In the genomic region with DNA sequence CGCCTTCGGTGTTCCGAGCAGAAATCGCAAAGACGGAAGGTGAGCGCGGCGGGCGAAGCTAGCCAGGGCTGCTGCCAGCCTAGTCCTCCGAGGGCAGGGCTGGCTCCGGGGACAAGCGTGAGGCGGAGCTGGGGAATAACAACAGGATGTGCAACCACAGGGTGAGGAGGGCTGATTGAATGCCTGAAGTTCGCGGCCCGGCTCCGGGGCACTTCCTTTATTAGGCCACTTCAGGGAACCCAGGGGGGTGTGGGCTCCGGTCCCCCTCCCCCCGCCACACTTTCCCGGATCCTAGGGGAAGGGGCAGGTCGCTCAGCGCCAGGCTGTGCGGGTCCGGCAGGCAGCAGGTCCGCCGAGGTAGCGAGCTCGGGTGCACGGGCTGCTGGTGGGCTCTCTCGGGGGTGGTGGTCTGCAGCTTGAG, we compare ENCODE assay signal across 8 mouse cellular contexts. TPM values are rescaled to one million over a fixed set of nuclear protein-coding genes. Genes with fewer than 3 reads are reported as not detected.
DNase-seq lines count a peak whose midpoint lies in the region; ATAC-seq and TF ChIP-seq lines count a peak whose summit lies in the region.

No protein-coding gene starts in this region.

- no peak for TF ChIP-seq POLR2A in cerebellum, adult 2 months (IDR thresholded peaks at IDR 0.05; ENCODE audit: borderline replicate concordance, insufficient read depth, low read length)

- no peak for TF ChIP-seq CTCF in cerebellum, adult 2 months (IDR thresholded peaks at IDR 0.05; ENCODE audit: borderline replicate concordance, insufficient read depth, low read depth, low read length)

- peak overlapping the region; percentile 94 for H3K4me2 ChIP-seq in liver, embryonic 11.5 days
- H3K4me2 ChIP-seq in neural tube, embryonic 15.5 days, result peak overlapping the region; percentile 78

- no peaks in the 10 kb centered on the region for H3K27me3 ChIP-seq in cerebellum, adult 2 months (ENCODE audit: control insufficient read depth, insufficient read depth, low read length)
- H3K27me3 ChIP-seq in forebrain, embryonic 10.5 days (ENCODE audit: poor library complexity, severe bottlenecking), result no peaks in the 10 kb centered on the region; the same call in 1 of the 2 replicates
- H3K27me3 ChIP-seq in liver, embryonic 11.5 days (replicated peaks; ENCODE audit: control insufficient read depth, insufficient read depth, low read length), result no peaks in the 10 kb centered on the region
- no peaks in the 10 kb centered on the region for H3K27me3 ChIP-seq in neural tube, embryonic 15.5 days (replicated peaks)

- peaks cover 5% of the 10 kb centered on the region for H3K36me3 ChIP-seq in forebrain, embryonic 10.5 days (replicated peaks)
- H3K36me3 ChIP-seq in liver, embryonic 11.5 days (ENCODE audit: control insufficient read depth, insufficient read depth, low read length), result peaks cover 3% of the 10 kb centered on the region; the same call in 1 of the 2 replicates
- H3K36me3 ChIP-seq in neural tube, embryonic 15.5 days, result no peaks in the 10 kb centered on the region

- no peak for DNase-seq in cerebellum, adult 2 months
- no peak for DNase-seq in cerebellum, adult 8-10 months
- no peak for DNase-seq in forebrain, embryonic 10.5 days (ENCODE audit: extremely low spot score, low spot score)
- no peak for DNase-seq in liver, embryonic 11.5 days (ENCODE audit: low spot score)
- DNase-seq in ovary, adult 18-20 months (ENCODE audit: low spot score), result no peak
- DNase-seq in adrenal gland, adult 18-20 months (ENCODE audit: low spot score in 2 of 2), result no peak

- H3K9ac ChIP-seq in liver, embryonic 11.5 days (ENCODE audit: low read depth, low read length), result peak overlapping the region; percentile 97
- H3K9ac ChIP-seq in neural tube, embryonic 15.5 days (replicated peaks), result peak overlapping the region; percentile 90

- H3K4me3 ChIP-seq in cerebellum, adult 2 months (replicated peaks; ENCODE audit: insufficient read depth, low read depth, low read length), result peak overlapping the region; percentile 83
- H3K4me3 ChIP-seq in forebrain, embryonic 10.5 days, result peak overlapping the region; percentile 94
- peak overlapping the region; percentile 97 for H3K4me3 ChIP-seq in liver, embryonic 11.5 days (ENCODE audit: low read depth, low read length)
- peak overlapping the region; percentile 94 for H3K4me3 ChIP-seq in neural tube, embryonic 15.5 days (replicated peaks)

- ATAC-seq in CD4-positive, CD25-positive, alpha-beta regulatory T cell, adult 4 months, result peak; percentile 35
- ATAC-seq in liver, embryonic 11.5 days (replicated peaks; ENCODE audit: low FRiP score), result peak; percentile 40
- peak; percentile 45 for ATAC-seq in neural tube, embryonic 15.5 days (ENCODE audit: low FRiP score)

- peak overlapping the region; percentile 78 for H3K27ac ChIP-seq in cerebellum, adult 2 months (ENCODE audit: insufficient read depth, low read length)
- H3K27ac ChIP-seq in forebrain, embryonic 10.5 days, result peak overlapping the region; percentile 98
- peak overlapping the region; percentile 98 for H3K27ac ChIP-seq in liver, embryonic 11.5 days (ENCODE audit: low read depth, low read length)
- peak overlapping the region; percentile 100 for H3K27ac ChIP-seq in neural tube, embryonic 15.5 days (replicated peaks)

- peaks cover 4% of the 10 kb centered on the region; the same call in 1 of the 2 replicates for H3K4me1 ChIP-seq in cerebellum, adult 2 months (ENCODE audit: control insufficient read depth, insufficient read depth, low read length)
- peaks cover 49% of the 10 kb centered on the region for H3K4me1 ChIP-seq in forebrain, embryonic 10.5 days
- H3K4me1 ChIP-seq in liver, embryonic 11.5 days (replicated peaks; ENCODE audit: control insufficient read depth, insufficient read depth, low read length), result peaks cover 33% of the 10 kb centered on the region
- peaks cover 26% of the 10 kb centered on the region for H3K4me1 ChIP-seq in neural tube, embryonic 15.5 days

- H3K9me3 ChIP-seq in forebrain, embryonic 10.5 days, result no peaks in the 10 kb centered on the region
- no peaks in the 10 kb centered on the region for H3K9me3 ChIP-seq in liver, embryonic 11.5 days (ENCODE audit: control insufficient read depth, low read length)
- no peaks in the 10 kb centered on the region for H3K9me3 ChIP-seq in neural tube, embryonic 15.5 days (replicated peaks)

- WGBS in cerebellum, adult 2 months, result 1% methylated on average over 30 of the region's 30 CpGs
- under 1% methylated on average over 30 of the region's 30 CpGs for WGBS in forebrain, embryonic 10.5 days
- 0% methylated on average over 30 of the region's 30 CpGs for WGBS in liver, embryonic 11.5 days
- WGBS in neural tube, embryonic 15.5 days, result 1% methylated on average over 30 of the region's 30 CpGs

RNA-seq across cellular contexts. Expression of a gene that starts 0.4 kb away (rescaled TPM):
- 99.1 and 110 TPM in 2 replicates for polyA plus RNA-seq in cerebellum, adult 2 months (2012; rRNA removed)
- 1 to 10 TPM; 4.8 to 9.4 TPM for polyA plus RNA-seq in CD4-positive, CD25-positive, alpha-beta regulatory T cell, adult 4 months (2017; shearing (Covaris generic))
- polyA plus RNA-seq in forebrain, embryonic 10.5 days (2016; fragmentation: Nextera tagmentation; extraction: Ambion mirVana), result 32.5 and 32.8 TPM in 2 replicates
- 50.7 and 50.8 TPM in 2 replicates for polyA plus RNA-seq in liver, embryonic 11.5 days (2014; fragmentation: Nextera tagmentation; extraction: Ambion mirVana)
- 66.5 and 72.7 TPM in 2 replicates for polyA plus RNA-seq in neural tube, embryonic 15.5 days (2015; fragmentation: Nextera tagmentation; extraction: Ambion mirVana)
- total RNA-seq in adrenal gland, adult 18-20 months (2021), result 10 to 100 TPM; 32.7 to 76.3 TPM
